Comparison of ENCODE assay signal across 7 mouse cellular contexts in the genomic region with DNA sequence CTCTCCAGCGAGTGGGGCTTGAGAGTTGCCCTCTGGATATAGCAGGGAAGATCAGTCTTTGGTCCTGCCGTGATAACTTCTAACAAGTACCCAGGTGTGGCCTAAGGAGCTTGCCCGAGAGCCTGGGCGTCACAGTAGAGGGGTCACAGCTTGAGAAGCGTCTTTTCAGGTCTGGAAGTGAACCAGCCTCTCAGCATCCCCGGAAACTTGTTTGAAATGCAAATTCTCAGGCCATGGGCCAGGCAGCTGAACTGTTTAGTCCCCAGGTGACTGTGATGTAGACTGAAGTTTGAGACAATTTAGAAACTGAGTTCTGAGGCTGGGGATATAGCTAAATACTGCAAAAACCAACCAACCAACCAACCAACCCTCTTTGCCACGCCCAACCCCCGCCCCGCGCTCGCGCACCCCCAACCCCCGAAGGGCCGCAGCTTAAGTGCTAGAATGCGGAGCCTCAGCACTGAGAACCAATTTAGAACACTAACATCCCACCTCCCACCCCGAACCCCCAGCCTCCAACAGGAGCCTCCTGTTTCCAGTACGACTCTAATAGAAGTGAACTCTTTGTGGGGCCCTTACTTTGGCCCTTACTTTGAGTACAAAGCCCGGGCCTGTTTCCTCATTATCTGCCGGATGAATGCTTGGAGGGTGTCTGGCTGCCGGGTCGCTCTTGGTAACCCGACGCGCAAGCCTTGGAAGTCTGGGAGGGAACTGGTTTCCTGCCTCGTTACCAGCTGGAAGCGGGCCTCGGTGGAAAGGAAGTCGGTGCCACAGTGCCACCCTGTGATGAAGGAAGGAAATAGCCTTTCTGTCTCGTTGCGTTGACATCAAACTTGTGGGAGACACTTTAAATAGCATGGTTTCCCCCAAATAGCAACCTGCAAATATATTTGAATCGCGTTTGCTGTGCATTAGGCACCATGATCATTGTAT.
DNase-seq lines count a peak whose midpoint lies in the region; ATAC-seq and TF ChIP-seq lines count a peak whose summit lies in the region.

No protein-coding gene starts in this region.

- no peaks in the 10 kb centered on the region for H3K36me3 ChIP-seq in intestine, postnatal 0 days (ENCODE audit: control insufficient read depth, insufficient read depth)
- no peaks in the 10 kb centered on the region for H3K36me3 ChIP-seq in midbrain, embryonic 11.5 days (ENCODE audit: control insufficient read depth, insufficient read depth, low read length)

- peak overlapping the region; percentile 77 for H3K4me2 ChIP-seq in intestine, postnatal 0 days (replicated peaks; ENCODE audit: low read depth)
- H3K4me2 ChIP-seq in midbrain, embryonic 11.5 days, result peak overlapping the region; percentile 53

- no peaks in the 10 kb centered on the region for H3K9me3 ChIP-seq in intestine, postnatal 0 days (ENCODE audit: control insufficient read depth)
- H3K9me3 ChIP-seq in midbrain, embryonic 11.5 days (ENCODE audit: control insufficient read depth, low read length), result no peaks in the 10 kb centered on the region

- ATAC-seq in granulocyte monocyte progenitor cell, adult 5-6 weeks (replicated peaks; ENCODE audit: poor library complexity, severe bottlenecking), result peak; percentile 87
- ATAC-seq in intestine, postnatal 0 days, result peak; percentile 42; the same call in 1 of the 2 replicates
- ATAC-seq in midbrain, embryonic 11.5 days (ENCODE audit: low FRiP score), result peak; percentile 94

- TF ChIP-seq CTCF in intestine, postnatal 0 days (IDR thresholded peaks at IDR 0.05; ENCODE audit: low read depth), result peak; percentile 95

- H3K27ac ChIP-seq in intestine, postnatal 0 days (ENCODE audit: low read depth, low read length), result no peak overlapping the region
- no peak overlapping the region for H3K27ac ChIP-seq in midbrain, embryonic 11.5 days (ENCODE audit: low read depth, low read length)

- no peaks in the 10 kb centered on the region for H3K27me3 ChIP-seq in intestine, postnatal 0 days (replicated peaks; ENCODE audit: control insufficient read depth, insufficient read depth, low read length)
- no peaks in the 10 kb centered on the region for H3K27me3 ChIP-seq in midbrain, embryonic 11.5 days (ENCODE audit: control insufficient read depth, insufficient read depth, low read length)

- peak overlapping the region; percentile 17; the same call in 1 of the 2 replicates for H3K9ac ChIP-seq in intestine, postnatal 0 days (ENCODE audit: low read depth, low read length)
- H3K9ac ChIP-seq in midbrain, embryonic 11.5 days (ENCODE audit: low read length), result peak overlapping the region; percentile 47

- H3K4me3 ChIP-seq in intestine, postnatal 0 days (ENCODE audit: low read depth, low read length), result peak overlapping the region; percentile 31
- H3K4me3 ChIP-seq in midbrain, embryonic 11.5 days (ENCODE audit: low read depth, low read length), result peak overlapping the region; percentile 21

- 19% methylated on average over 32 of the region's 32 CpGs for WGBS in intestine, postnatal 0 days
- 4% methylated on average over 32 of the region's 32 CpGs for WGBS in midbrain, embryonic 11.5 days

- DNase-seq in adrenal gland, postnatal 25 days, result peak; percentile 81
- peak; percentile 83 for DNase-seq in embryo, embryonic 11.5 days (ENCODE audit: low read depth, low spot score)
- DNase-seq in left cerebral cortex, postnatal 36 days (ENCODE audit: low spot score in 2 of 2), result peak; percentile 71 to 78
- peak; percentile 94 for DNase-seq in midbrain, embryonic 11.5 days (ENCODE audit: low spot score, missing footprints)
- DNase-seq in skeletal muscle tissue, adult 2 months (ENCODE audit: low read depth, low spot score), result peak; percentile 51

- intact Hi-C loops in left cerebral cortex, postnatal 36 days (cut with DNase I), result loop anchor here (1.0 to 5.0 kb wide), 5 partner anchors 68 to 578 kb away; partner anchors contain the start of genes Rab1a and Slc1a4

- H3K4me1 ChIP-seq in intestine, postnatal 0 days (replicated peaks; ENCODE audit: control insufficient read depth, insufficient read depth, low read length), result no peaks in the 10 kb centered on the region; the same call in 1 of the 2 replicates
- peaks cover 5% of the 10 kb centered on the region for H3K4me1 ChIP-seq in midbrain, embryonic 11.5 days (ENCODE audit: control insufficient read depth, insufficient read depth, low read length)

Comparison
In these comparisons a context has a peak if more than half of its experiments do, and no peak if none do; other contexts are left out.
1. ATAC-seq: peak in every context shown above with its lines; median percentile 94 in midbrain, embryonic 11.5 days; 87 in granulocyte monocyte progenitor cell, adult 5-6 weeks; 42 in intestine, postnatal 0 days.